Mouse (Mus musculus): ENCODE data around the gene Gdpd2. TPM values are rescaled to one million over a fixed set of nuclear protein-coding genes. Genes with fewer than 3 reads are reported as not detected.

The Gdpd2 gene
- polyA plus RNA-seq (2015; fragmentation: Nextera tagmentation; extraction: Ambion mirVana): 2.1 and 3.3 TPM in 2 replicates

DNA sequence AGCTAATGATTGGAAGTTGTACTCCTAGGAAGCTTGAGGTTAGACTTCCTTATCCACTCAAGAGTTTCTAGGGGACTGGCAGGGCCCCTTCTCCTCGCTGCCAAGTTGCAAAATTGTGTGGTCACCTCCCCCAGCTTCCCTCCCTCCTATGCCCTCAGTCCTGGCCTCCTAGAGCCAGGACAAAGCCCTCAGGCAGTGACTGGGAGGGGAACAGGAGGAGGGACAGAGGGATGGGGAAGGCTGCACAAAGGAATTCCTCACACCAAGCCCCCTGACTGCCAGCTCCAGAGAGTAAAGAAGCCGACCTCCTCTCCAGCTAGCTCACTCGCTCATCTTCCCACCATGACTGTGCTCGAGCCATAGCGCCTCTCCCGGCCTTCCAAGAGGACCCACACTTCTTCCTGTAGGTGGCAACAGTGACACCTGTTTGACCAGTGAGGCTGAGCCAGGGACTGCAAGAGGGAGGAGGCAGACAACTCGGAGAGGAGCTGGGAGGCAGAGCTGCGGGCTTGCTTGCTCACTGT is at the start of gene Gdpd2:
TSS of gene Gdpd2 (plus strand) at position 209 of the 524 bp plus-strand sequence.
- no peak within 1 kb of the TSS for H3K27ac ChIP-seq
- 17% methylated on average over 8 of the region's 8 CpGs for WGBS
- H3K9me3 ChIP-seq (replicated peaks): no peaks in the 10 kb centered on the region
- H3K4me2 ChIP-seq: peak within 1 kb of the TSS; percentile 56
- ATAC-seq (replicated peaks; ENCODE audit: low FRiP score): peak; percentile 88
- peaks cover 27% of the 10 kb centered on the region for H3K36me3 ChIP-seq
- peaks cover 62% of the 10 kb centered on the region for H3K27me3 ChIP-seq
- no peak within 1 kb of the TSS for H3K9ac ChIP-seq
- peak within 1 kb of the TSS; percentile 17 for H3K4me3 ChIP-seq (replicated peaks)
- H3K4me1 ChIP-seq: peaks cover 12% of the 10 kb centered on the region

DNA sequence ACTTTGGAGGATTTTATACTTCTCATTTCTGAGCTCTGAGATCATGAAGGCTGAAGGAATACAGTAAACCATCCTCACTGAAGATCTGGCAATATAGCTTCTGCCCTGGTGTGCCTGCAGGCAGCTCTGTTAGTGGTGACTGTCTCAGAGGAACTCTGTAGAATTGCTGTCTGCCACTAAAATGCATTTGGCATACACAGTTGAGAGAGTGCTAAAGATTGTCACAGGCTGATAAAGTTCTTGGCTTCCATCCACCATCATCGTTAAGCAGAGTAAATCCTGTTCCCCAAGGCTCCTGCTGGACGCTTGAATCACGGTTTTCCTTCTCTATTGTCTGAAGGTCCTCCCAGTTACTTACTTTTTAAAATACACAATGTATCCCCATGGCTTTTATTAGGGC is 43.1 kb upstream of the Gdpd2 start:
- no peak for ATAC-seq (replicated peaks; ENCODE audit: low FRiP score)
- Histone ChIP-seq H3K4me2 (no peak overlapping the region), H3K4me3 (replicated peaks) (no peak overlapping the region), H3K4me1 (no peaks in the 10 kb centered on the region), H3K27me3 (peaks cover 34% of the 10 kb centered on the region), H3K9ac (no peak overlapping the region), H3K9me3 (replicated peaks) (no peaks in the 10 kb centered on the region), H3K36me3 (peaks cover 17% of the 10 kb centered on the region; the same call in 1 of the 2 replicates), H3K27ac (no peak overlapping the region)
- WGBS: 58% methylated on average over 3 of the region's 3 CpGs

DNA sequence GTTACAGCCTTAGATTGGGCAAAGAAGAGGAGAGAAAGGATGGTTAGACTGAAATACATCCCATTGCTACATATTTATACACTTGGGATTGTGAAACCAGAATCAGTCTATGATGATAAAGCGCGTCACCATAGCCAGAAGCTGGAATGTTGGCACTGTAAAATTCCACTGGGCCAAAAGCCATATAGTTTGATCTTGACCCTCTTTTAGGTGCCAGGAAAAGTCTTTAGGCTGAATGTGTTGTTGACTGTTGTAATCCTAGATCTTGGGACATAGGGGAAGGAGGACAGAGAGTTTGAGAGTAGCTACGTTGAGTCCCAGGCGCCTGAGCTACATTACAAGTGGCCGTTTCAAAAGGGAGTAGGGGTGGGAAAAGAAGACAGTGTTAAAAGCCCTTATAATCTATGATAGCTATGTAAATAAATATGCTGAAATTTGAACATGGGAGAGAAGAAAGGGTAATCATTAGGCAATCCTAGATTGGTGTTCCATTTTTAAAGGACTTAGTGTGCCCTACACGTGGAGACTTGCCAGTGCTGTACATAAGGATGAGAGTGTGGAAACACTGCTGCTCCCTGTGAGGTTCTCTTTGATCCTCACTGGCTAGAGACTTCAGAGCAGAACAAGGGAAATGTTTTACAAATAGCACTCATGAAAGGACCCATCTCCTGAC is 42.2 kb upstream of the Gdpd2 start:
- no peaks in the 10 kb centered on the region for H3K9me3 ChIP-seq (replicated peaks)
- H3K4me1 ChIP-seq: no peaks in the 10 kb centered on the region
- no peak overlapping the region for H3K4me2 ChIP-seq
- no peak overlapping the region for H3K4me3 ChIP-seq (replicated peaks)
- peaks cover 21% of the 10 kb centered on the region; the same call in 1 of the 2 replicates for H3K36me3 ChIP-seq
- H3K27ac ChIP-seq: no peak overlapping the region
- H3K9ac ChIP-seq: no peak overlapping the region
- WGBS: 66% methylated on average over 6 of the region's 6 CpGs
- no peak for ATAC-seq (replicated peaks; ENCODE audit: low FRiP score)
- peaks cover 38% of the 10 kb centered on the region for H3K27me3 ChIP-seq

DNA sequence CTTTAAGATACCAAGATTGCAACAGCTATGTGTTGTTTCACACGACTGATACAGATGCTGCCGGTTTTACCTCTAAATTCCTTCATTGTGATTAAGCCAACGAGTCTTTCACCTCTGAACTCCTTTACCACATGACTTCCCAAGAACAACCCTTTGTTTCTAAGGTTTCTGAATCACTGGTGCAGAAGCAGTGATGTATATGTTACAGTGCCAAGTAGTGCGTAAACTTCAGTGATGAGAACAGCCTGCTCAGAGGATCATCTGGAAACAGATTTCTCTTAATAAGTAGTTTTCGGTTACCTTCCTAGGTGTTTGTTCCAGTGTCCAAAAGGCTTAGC is 41.7 kb upstream of the Gdpd2 start:
- Histone ChIP-seq H3K9me3 (replicated peaks) (no peaks in the 10 kb centered on the region), H3K4me3 (replicated peaks) (no peak overlapping the region), H3K9ac (no peak overlapping the region), H3K4me2 (no peak overlapping the region), H3K27me3 (peaks cover 38% of the 10 kb centered on the region), H3K4me1 (no peaks in the 10 kb centered on the region), H3K27ac (no peak overlapping the region), H3K36me3 (peaks cover 21% of the 10 kb centered on the region; the same call in 1 of the 2 replicates)
- 65% methylated on average over 5 of the region's 5 CpGs for WGBS
- ATAC-seq (replicated peaks; ENCODE audit: low FRiP score): no peak

DNA sequence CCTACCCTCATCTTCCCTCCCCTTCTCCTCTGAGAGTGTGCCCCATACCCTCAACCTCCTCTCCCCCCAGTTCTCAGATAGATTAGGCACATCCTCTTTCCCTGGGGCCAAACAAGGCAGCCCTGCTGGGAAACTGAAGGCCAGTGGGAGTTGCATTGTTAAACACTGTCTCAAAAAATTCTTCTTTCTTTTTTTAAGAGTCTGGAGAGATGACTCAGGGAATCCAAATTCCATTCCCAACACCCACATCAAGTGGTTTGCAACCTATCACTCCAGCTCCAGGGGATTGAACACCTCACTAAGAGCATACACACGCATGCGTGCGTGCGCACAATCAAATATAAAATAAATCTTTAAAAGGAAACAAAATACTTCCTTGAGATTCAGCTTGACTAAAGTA is 32.9 kb upstream of the Gdpd2 start:
- Histone ChIP-seq H3K27ac (no peak overlapping the region), H3K36me3 (peaks cover 47% of the 10 kb centered on the region; the same call in 1 of the 2 replicates), H3K4me1 (no peaks in the 10 kb centered on the region), H3K9ac (no peak overlapping the region), H3K9me3 (replicated peaks) (no peaks in the 10 kb centered on the region), H3K4me2 (no peak overlapping the region), H3K4me3 (replicated peaks) (no peak overlapping the region), H3K27me3 (peaks cover 13% of the 10 kb centered on the region)
- WGBS: 93% methylated on average over 4 of the region's 4 CpGs
- no peak for ATAC-seq (replicated peaks; ENCODE audit: low FRiP score)

DNA sequence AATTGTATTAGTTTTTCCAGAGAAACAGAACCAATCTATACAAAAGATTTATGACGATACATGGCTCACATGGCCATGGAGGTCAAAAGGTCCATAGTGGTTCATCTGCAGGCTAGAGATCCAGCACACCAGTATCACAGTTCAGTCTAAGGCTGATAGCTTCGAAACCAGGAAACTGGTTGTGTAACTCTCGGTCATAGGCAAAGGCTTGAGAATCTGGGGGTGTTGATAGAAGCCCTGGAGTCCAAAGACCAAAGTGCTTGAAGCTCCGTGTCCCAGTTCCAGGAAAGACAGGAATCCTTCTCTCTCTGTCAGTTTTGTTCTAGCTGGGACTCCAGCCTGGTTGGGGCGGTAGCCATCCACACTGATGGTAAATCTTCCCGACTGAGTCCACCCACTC is 21.6 kb upstream of the Gdpd2 start:
- WGBS: 88% methylated on average over 6 of the region's 6 CpGs
- no peak overlapping the region for H3K9ac ChIP-seq
- H3K9me3 ChIP-seq (replicated peaks): no peaks in the 10 kb centered on the region
- no peak overlapping the region for H3K27ac ChIP-seq
- ATAC-seq (replicated peaks; ENCODE audit: low FRiP score): no peak
- no peaks in the 10 kb centered on the region for H3K4me1 ChIP-seq
- peaks cover 28% of the 10 kb centered on the region for H3K36me3 ChIP-seq
- H3K4me3 ChIP-seq (replicated peaks): no peak overlapping the region
- H3K27me3 ChIP-seq: 0 out of 2 replicates have a peak, but pooled peaks cover 14% of the 10 kb centered on the region
- no peak overlapping the region for H3K4me2 ChIP-seq

DNA sequence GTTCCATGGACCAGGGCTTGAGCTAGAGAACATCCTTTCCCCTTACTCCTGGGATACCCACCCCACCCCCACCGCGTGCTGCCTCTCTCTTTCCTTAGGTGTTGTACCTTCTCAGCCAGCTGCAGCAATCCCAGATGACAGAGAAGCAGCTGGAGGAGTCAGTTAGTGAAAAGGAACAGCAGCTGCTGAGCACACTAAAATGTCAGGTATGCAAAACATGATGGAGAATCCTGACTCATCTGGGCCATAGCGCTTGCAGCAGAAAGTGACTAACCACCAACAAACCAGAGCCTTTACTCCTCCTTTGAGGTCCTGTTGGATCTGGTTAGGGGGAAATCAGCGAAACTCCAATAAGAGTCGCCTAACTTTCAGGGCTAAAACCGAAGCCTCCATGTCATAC is 13.5 kb upstream of the Gdpd2 start:
- Histone ChIP-seq H3K9me3 (replicated peaks) (no peaks in the 10 kb centered on the region), H3K27ac (no peak overlapping the region), H3K27me3 (0 out of 2 replicates have a peak, but pooled peaks cover 8% of the 10 kb centered on the region), H3K4me1 (no peaks in the 10 kb centered on the region), H3K9ac (no peak overlapping the region), H3K4me2 (no peak overlapping the region), H3K4me3 (replicated peaks) (no peak overlapping the region), H3K36me3 (peaks cover 64% of the 10 kb centered on the region)
- 91% methylated on average over 6 of the region's 6 CpGs for WGBS
- ATAC-seq (replicated peaks; ENCODE audit: low FRiP score): no peak

DNA sequence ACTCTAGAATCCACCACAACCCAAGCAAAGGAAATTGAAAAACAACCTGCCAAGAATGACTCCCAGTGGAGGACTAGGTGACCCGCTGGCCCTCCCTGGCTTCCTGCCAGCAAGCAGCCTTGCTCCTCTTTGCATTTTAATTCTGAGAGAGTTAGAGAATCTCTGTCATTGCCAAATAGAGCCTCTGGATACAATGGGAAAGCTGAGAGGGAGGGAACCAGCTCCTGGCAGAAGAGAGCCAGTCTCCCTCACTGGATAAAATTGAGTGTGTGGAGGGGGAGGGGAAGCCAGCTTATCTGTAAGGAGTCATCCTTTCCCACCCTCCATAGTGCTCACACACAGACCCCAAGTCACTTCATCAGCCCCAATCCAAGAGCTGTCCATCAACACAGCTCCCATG is 726 bp upstream of the Gdpd2 start:
- Histone ChIP-seq H3K27me3 (peaks cover 59% of the 10 kb centered on the region), H3K36me3 (peaks cover 30% of the 10 kb centered on the region), H3K4me3 (replicated peaks) (no peak overlapping the region), H3K9me3 (replicated peaks) (no peaks in the 10 kb centered on the region), H3K27ac (no peak overlapping the region), H3K4me2 (no peak overlapping the region), H3K4me1 (peaks cover 12% of the 10 kb centered on the region), H3K9ac (no peak overlapping the region)
- ATAC-seq (replicated peaks; ENCODE audit: low FRiP score): no peak
- 39% methylated on average over 1 of the region's 1 CpGs for WGBS

DNA sequence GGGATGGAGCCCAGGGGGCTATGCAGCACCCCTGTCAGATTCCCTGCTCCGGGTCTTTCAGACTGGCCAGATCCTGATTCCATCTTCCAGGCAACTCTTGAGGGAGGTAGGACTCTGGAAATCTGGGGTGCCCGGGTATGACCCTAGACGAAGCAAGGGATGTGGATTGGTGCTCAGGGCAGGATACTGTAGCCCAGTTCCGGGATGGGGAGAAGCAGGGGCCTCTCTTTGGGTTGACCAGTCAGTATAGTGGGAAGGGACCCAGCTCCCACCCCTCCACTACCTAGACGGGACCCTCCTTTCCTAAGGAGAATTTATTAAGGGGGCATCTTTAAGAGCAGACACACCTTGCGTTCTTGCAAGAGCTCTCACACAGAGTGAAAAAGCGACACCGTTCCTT is 593 bp downstream of the Gdpd2 start:
- peaks cover 60% of the 10 kb centered on the region for H3K27me3 ChIP-seq
- H3K4me3 ChIP-seq (replicated peaks): peak overlapping the region; percentile 17
- H3K36me3 ChIP-seq: peaks cover 23% of the 10 kb centered on the region
- H3K9me3 ChIP-seq (replicated peaks): no peaks in the 10 kb centered on the region
- ATAC-seq (replicated peaks; ENCODE audit: low FRiP score): peak; percentile 55
- H3K4me1 ChIP-seq: peaks cover 12% of the 10 kb centered on the region
- no peak overlapping the region for H3K27ac ChIP-seq
- 34% methylated on average over 8 of the region's 8 CpGs for WGBS
- H3K9ac ChIP-seq: no peak overlapping the region
- H3K4me2 ChIP-seq: peak overlapping the region; percentile 56

DNA sequence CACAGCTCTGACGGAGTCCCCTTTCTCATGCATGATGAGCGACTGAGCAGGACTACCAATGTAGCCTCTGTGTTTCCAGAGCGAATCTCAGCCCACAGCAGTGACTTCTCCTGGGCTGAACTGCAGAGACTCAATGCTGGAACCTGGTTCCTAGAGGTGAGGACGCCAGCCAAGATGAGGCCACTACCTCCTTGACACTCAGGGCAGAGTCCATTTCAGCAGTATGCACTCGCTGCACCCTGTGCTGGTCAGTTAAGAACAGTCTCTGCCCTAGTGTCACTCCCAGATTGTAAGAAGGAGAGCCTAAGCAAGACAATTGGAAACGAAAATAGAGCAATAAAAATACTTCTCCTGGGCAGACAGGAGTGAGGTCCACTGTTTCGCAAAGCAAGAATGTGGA is 4.7 kb downstream of the Gdpd2 start:
- 71% methylated on average over 7 of the region's 7 CpGs for WGBS
- Histone ChIP-seq H3K4me3 (replicated peaks) (no peak overlapping the region), H3K36me3 (no peaks in the 10 kb centered on the region), H3K4me1 (peaks cover 10% of the 10 kb centered on the region), H3K9me3 (replicated peaks) (no peaks in the 10 kb centered on the region), H3K27me3 (peaks cover 73% of the 10 kb centered on the region), H3K9ac (no peak overlapping the region), H3K27ac (no peak overlapping the region), H3K4me2 (no peak overlapping the region)
- ATAC-seq (replicated peaks; ENCODE audit: low FRiP score): no peak

DNA sequence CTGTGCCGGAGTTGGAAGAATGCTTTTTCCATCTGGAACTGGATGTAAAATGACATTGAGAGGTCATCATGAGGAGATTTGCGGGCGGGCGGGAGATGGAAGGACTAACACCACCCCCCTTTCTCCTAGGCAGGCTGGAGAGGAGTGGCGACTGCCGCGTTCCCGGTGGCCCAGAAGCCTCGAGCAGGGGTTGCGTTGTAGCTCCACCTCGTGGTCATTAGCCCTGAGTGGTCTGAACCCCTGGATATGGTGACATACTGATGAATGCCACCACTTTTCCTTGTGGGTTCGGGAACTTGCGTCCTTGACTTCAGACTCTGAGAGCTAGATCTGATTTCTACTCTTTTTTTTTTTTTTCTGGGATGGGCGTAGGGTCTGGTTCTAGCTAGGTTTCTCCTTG is 9.2 kb downstream of the Gdpd2 start:
- no peaks in the 10 kb centered on the region for H3K9me3 ChIP-seq (replicated peaks)
- 19% methylated on average over 14 of the region's 14 CpGs for WGBS
- no peak overlapping the region for H3K27ac ChIP-seq
- 0 out of 2 replicates have a peak, but pooled peaks have one; percentile 56 for ATAC-seq (replicated peaks; ENCODE audit: low FRiP score)
- peak overlapping the region; percentile 58 for H3K4me2 ChIP-seq
- no peaks in the 10 kb centered on the region for H3K4me1 ChIP-seq
- H3K9ac ChIP-seq: no peak overlapping the region
- H3K36me3 ChIP-seq: no peaks in the 10 kb centered on the region
- peaks cover 52% of the 10 kb centered on the region for H3K27me3 ChIP-seq
- H3K4me3 ChIP-seq (replicated peaks): peak overlapping the region; percentile 35

DNA sequence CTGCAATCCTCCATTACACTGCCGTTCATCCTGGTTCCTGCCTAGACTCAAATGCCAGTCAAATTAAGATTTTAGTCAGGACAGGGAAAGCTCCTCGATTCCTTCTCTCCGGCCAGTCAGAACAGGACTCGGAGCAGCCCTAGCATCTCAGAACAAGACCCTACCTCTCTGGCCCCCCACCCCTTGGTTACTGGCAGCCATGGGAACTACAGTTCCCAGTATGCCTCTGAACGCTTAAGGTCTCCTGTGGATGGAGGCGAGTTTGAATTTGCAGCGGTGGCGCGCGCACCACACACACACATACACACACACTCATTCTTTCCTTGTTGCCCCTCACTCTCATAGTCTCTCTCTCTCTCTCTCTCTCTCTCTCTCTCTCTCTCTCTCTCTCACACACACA is 9.8 kb downstream of the Gdpd2 start:
- Histone ChIP-seq H3K4me1 (no peaks in the 10 kb centered on the region), H3K36me3 (no peaks in the 10 kb centered on the region), H3K27me3 (peaks cover 47% of the 10 kb centered on the region), H3K9ac (no peak overlapping the region), H3K4me2 (peak overlapping the region; percentile 58), H3K27ac (no peak overlapping the region), H3K9me3 (replicated peaks) (no peaks in the 10 kb centered on the region), H3K4me3 (replicated peaks) (peak overlapping the region; percentile 35)
- peak; percentile 52 for ATAC-seq (replicated peaks; ENCODE audit: low FRiP score)
- 34% methylated on average over 10 of the region's 10 CpGs for WGBS

DNA sequence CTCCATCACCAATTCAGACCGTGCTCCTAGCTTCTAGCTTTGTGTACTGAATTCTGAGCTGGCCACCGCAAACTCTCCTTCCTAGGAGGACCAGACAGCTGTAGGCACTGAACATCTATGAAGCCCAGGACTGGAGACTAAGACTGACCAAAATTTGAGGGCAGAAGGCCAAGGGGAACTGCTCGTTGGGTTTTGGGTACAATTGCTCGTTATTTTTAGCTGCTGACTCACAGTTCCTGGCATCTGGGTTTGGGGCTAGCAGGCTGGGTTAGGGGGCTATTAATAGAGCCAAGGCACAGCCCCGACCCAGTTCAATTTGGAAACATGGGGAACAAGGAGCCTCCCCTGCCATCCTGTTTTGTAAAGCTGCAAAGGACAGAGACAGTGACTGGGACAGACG is 11.1 kb downstream of the Gdpd2 start:
- no peaks in the 10 kb centered on the region for H3K4me1 ChIP-seq
- no peaks in the 10 kb centered on the region for H3K9me3 ChIP-seq (replicated peaks)
- WGBS: 66% methylated on average over 6 of the region's 6 CpGs
- no peaks in the 10 kb centered on the region for H3K36me3 ChIP-seq
- no peak overlapping the region for H3K4me3 ChIP-seq (replicated peaks)
- H3K27ac ChIP-seq: no peak overlapping the region
- no peak for ATAC-seq (replicated peaks; ENCODE audit: low FRiP score)
- H3K9ac ChIP-seq: no peak overlapping the region
- peaks cover 39% of the 10 kb centered on the region for H3K27me3 ChIP-seq
- no peak overlapping the region for H3K4me2 ChIP-seq
